Mouse (Mus musculus): ENCODE results near the gene Nxph4. TPM values are rescaled to one million over a fixed set of nuclear protein-coding genes. Genes with fewer than 3 reads are reported as not detected.

The Nxph4 gene
- polyA plus RNA-seq, 1 experiment from 2014 or later, result 3.3 TPM

DNA sequence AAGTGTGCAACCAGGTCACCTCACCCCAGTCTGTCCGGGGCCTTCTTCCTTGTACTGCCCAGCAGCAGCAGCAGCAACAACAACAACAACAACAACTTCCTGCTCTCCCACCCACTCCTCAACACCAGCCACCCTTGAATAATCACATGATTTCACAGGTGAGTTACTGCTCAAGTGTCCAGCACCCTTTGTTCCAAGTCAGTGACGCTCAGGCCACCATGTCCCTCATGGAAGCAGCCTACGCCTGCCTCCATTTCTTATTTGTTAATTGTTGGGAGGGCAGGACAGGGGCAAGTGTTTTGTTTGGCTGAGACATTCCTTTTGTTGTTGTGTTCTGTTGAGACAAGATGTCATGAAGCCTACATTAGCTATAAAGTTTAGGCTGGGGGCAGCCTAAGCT is 57.8 kb downstream of the Nxph4 start:
- Histone ChIP-seq H3K27ac (peak overlapping the region; percentile 67), H3K27me3 (no peaks in the 10 kb centered on the region)
- 41% methylated on average over 3 of the region's 3 CpGs for WGBS

More for the DNA sequence above, 57.8 kb downstream of the Nxph4 start:
- Histone ChIP-seq H3K9ac (no peak overlapping the region), H3K4me2 (no peak overlapping the region), H3K9me3 (replicated peaks) (no peaks in the 10 kb centered on the region), H3K4me3 (replicated peaks) (no peak overlapping the region), H3K36me3 (peaks cover 72% of the 10 kb centered on the region), H3K4me1 (peaks cover 31% of the 10 kb centered on the region)
- peak; percentile 63 for ATAC-seq (replicated peaks; ENCODE audit: low FRiP score)

Other genes starting within 250 kb of the Nxph4 start
- gene Mbd6, start 245.5 kb downstream of the Nxph4 start, polyA plus RNA-seq (2015; fragmentation: Nextera tagmentation; extraction: Ambion mirVana), result 15.9 and 16.1 TPM in 2 replicates
- gene Mars, start 222.8 kb downstream of the Nxph4 start, polyA plus RNA-seq (2015; fragmentation: Nextera tagmentation; extraction: Ambion mirVana), result 120 and 127 TPM in 2 replicates
- gene Arhgap9, start 212.6 kb downstream of the Nxph4 start, polyA plus RNA-seq (2015; fragmentation: Nextera tagmentation; extraction: Ambion mirVana), result 3.1 and 3.3 TPM in 2 replicates
- 6.3 and 8.2 TPM in 2 replicates for gene Gli1, start 192.6 kb downstream of the Nxph4 start, polyA plus RNA-seq (2015; fragmentation: Nextera tagmentation; extraction: Ambion mirVana)
- gene Inhbe, start 180.1 kb downstream of the Nxph4 start, polyA plus RNA-seq (2015; fragmentation: Nextera tagmentation; extraction: Ambion mirVana), result not detected in 2 replicates
- 0.19 and 0.45 TPM in 2 replicates for gene Inhbc, start 164.1 kb downstream of the Nxph4 start, polyA plus RNA-seq (2015; fragmentation: Nextera tagmentation; extraction: Ambion mirVana)
- gene R3hdm2, start 154.2 kb downstream of the Nxph4 start, polyA plus RNA-seq (2015; fragmentation: Nextera tagmentation; extraction: Ambion mirVana), result 34.7 and 35.9 TPM in 2 replicates
- 2.4 and 4.2 TPM in 2 replicates for gene Stac3, start 32.9 kb downstream of the Nxph4 start, polyA plus RNA-seq (2015; fragmentation: Nextera tagmentation; extraction: Ambion mirVana)
- gene Ndufa4l2, start 19.6 kb downstream of the Nxph4 start, polyA plus RNA-seq (2015; fragmentation: Nextera tagmentation; extraction: Ambion mirVana), result 51.2 and 72.2 TPM in 2 replicates
- gene Shmt2, start 12.1 kb downstream of the Nxph4 start, polyA plus RNA-seq (2015; fragmentation: Nextera tagmentation; extraction: Ambion mirVana), result 99.8 and 111 TPM in 2 replicates
- 52.4 and 65.0 TPM in 2 replicates for gene Lrp1, start 86.6 kb upstream of the Nxph4 start, polyA plus RNA-seq (2015; fragmentation: Nextera tagmentation; extraction: Ambion mirVana)
- 26.5 and 27.2 TPM in 2 replicates for gene Stat6, start 108.4 kb upstream of the Nxph4 start, polyA plus RNA-seq (2015; fragmentation: Nextera tagmentation; extraction: Ambion mirVana)
- gene Nemp1, start 132.3 kb upstream of the Nxph4 start, polyA plus RNA-seq (2015; fragmentation: Nextera tagmentation; extraction: Ambion mirVana), result 10.9 TPM in 2 replicates
- gene Nab2, start 134.0 kb upstream of the Nxph4 start, polyA plus RNA-seq (2015; fragmentation: Nextera tagmentation; extraction: Ambion mirVana), result 27.1 and 30.8 TPM in 2 replicates
- 0.65 and 0.81 TPM in 2 replicates for gene Myo1a, start 170.6 kb upstream of the Nxph4 start, polyA plus RNA-seq (2015; fragmentation: Nextera tagmentation; extraction: Ambion mirVana)
- gene Tac2, start 189.9 kb upstream of the Nxph4 start, polyA plus RNA-seq (2015; fragmentation: Nextera tagmentation; extraction: Ambion mirVana), result 2.2 and 2.3 TPM in 2 replicates
- gene Zbtb39, start 205.0 kb upstream of the Nxph4 start, polyA plus RNA-seq (2015; fragmentation: Nextera tagmentation; extraction: Ambion mirVana), result 3.9 TPM in 2 replicates
- 7.5 and 8.3 TPM in 2 replicates for gene Gpr182, start 217.2 kb upstream of the Nxph4 start, polyA plus RNA-seq (2015; fragmentation: Nextera tagmentation; extraction: Ambion mirVana)
- gene Rdh1, start 225.2 kb upstream of the Nxph4 start, polyA plus RNA-seq (2015; fragmentation: Nextera tagmentation; extraction: Ambion mirVana), result 0.12 and 0.14 TPM in 2 replicates
- 0.34 TPM in 1 of 2 replicates, not detected in the other for gene Rdh16f1, start 225.2 kb upstream of the Nxph4 start, polyA plus RNA-seq (2015; fragmentation: Nextera tagmentation; extraction: Ambion mirVana)
- 0.19 TPM in 1 of 2 replicates, not detected in the other for gene Rdh9, start 241.8 kb upstream of the Nxph4 start, polyA plus RNA-seq (2015; fragmentation: Nextera tagmentation; extraction: Ambion mirVana)